9 mouse cellular contexts compared by ENCODE assay signal in the genomic region with DNA sequence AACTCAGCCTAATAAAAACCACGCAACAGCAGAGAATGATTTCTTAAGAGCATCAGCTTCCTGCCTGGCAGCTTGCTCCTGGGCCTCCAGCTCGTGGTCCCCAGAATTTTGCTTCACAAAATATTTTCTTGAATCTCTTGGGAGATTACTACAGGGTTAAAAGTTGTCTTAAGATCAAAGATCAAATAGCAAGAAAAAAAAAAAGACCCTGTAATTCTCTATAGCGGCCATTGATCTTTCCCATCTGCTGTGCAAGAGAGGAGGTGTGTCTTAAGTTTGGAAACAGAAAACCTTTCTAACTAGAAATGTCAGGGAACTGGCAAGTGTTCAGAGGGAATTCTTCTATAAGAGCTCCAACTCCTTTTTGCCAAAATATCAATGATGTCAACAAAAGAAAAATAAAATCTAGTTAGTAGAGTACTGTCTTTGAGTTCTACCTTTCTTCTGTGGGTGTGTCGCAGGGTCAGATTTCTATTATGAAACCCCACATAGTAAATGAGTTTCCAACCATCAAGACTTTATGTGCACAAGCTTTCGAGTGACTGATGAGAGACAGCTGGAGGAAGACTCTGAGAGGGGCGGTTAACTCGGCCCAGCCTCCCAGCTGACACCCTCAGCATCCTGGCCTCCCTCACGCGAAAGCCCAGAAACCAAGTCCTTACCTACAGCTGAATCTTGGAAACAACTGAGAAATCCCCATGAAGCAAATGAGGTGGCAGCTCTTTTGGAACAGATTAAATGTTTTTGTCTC. TPM values are rescaled to one million over a fixed set of nuclear protein-coding genes. Genes with fewer than 3 reads are reported as not detected.
DNase-seq lines count a peak whose midpoint lies in the region; ATAC-seq lines count a peak whose summit lies in the region.
"Had no signal": no experiment of that assay in that cellular context is flagged by ENCODE, and none has a peak within 500 bp of the region (broad histone marks: within the 10 kb centered on the region; RNA-seq: fewer than 3 reads in every experiment).

No protein-coding gene starts in this region.

- peak; percentile 31; the same call in 1 of the 2 replicates for ATAC-seq in hindbrain, embryonic 14.5 days (ENCODE audit: low FRiP score)
- ATAC-seq in embryonic facial prominence, embryonic 12.5 days (ENCODE audit: insufficient number of reproducible peaks, insufficient read depth, low FRiP score, low TSS enrichment) = peak; percentile 54; the same call in 1 of the 2 replicates
- peak; percentile 80 for ATAC-seq in kidney, embryonic 15.5 days (replicated peaks; ENCODE audit: low FRiP score)

- H3K27me3 ChIP-seq in hindbrain, embryonic 14.5 days (ENCODE audit: control insufficient read depth, insufficient read depth, low read length) = no peaks in the 10 kb centered on the region
- no peaks in the 10 kb centered on the region for H3K27me3 ChIP-seq in hindbrain, embryonic 10.5 days (ENCODE audit: insufficient read depth, poor library complexity, severe bottlenecking)
- no peaks in the 10 kb centered on the region for H3K27me3 ChIP-seq in embryonic facial prominence, embryonic 12.5 days
- H3K27me3 ChIP-seq in kidney, embryonic 15.5 days = no peaks in the 10 kb centered on the region

- H3K4me2 ChIP-seq in hindbrain, embryonic 14.5 days (replicated peaks) = no peak overlapping the region
- H3K4me2 ChIP-seq in embryonic facial prominence, embryonic 12.5 days (replicated peaks) = no peak overlapping the region
- H3K4me2 ChIP-seq in kidney, embryonic 15.5 days = no peak overlapping the region

- WGBS in hindbrain, embryonic 14.5 days = 54% methylated on average over 9 of the region's 9 CpGs
- WGBS in hindbrain, embryonic 10.5 days = 53% methylated on average over 9 of the region's 9 CpGs
- 16% methylated on average over 9 of the region's 9 CpGs for WGBS in embryonic facial prominence, embryonic 12.5 days
- 26% methylated on average over 9 of the region's 9 CpGs for WGBS in kidney, embryonic 15.5 days

- DNase-seq in hindbrain, embryonic 14.5 days (ENCODE audit: low spot score) = no peak
- DNase-seq in hindbrain, embryonic 10.5 days (ENCODE audit: low spot score) = no peak
- DNase-seq in lung, postnatal 36 days = peak; percentile 64
- no peak for DNase-seq in cerebellum, postnatal 36 days
- DNase-seq in cerebellum, postnatal 14 days = no peak
- DNase-seq in left cerebral cortex, postnatal 10 days (ENCODE audit: extremely low spot score in 1 of 2, low spot score in 2 of 2) = no peak
- DNase-seq: cerebellum, adult 18-20 months had no signal

- intact Hi-C loops in left cerebral cortex, postnatal 10 days (cut with DNase I) = no loop called here

- peaks cover 8% of the 10 kb centered on the region; the same call in 1 of the 2 replicates for H3K4me1 ChIP-seq in hindbrain, embryonic 14.5 days (replicated peaks; ENCODE audit: control insufficient read depth, insufficient read depth, low read length)
- H3K4me1 ChIP-seq in hindbrain, embryonic 10.5 days (replicated peaks) = peaks cover 27% of the 10 kb centered on the region
- H3K4me1 ChIP-seq in embryonic facial prominence, embryonic 12.5 days = peaks cover 47% of the 10 kb centered on the region
- H3K4me1 ChIP-seq in kidney, embryonic 15.5 days = peaks cover 25% of the 10 kb centered on the region

- H3K9me3 ChIP-seq in hindbrain, embryonic 14.5 days (ENCODE audit: control insufficient read depth, low read length) = no peaks in the 10 kb centered on the region
- no peaks in the 10 kb centered on the region for H3K9me3 ChIP-seq in hindbrain, embryonic 10.5 days
- no peaks in the 10 kb centered on the region for H3K9me3 ChIP-seq in embryonic facial prominence, embryonic 12.5 days
- H3K9me3 ChIP-seq in kidney, embryonic 15.5 days (replicated peaks) = no peaks in the 10 kb centered on the region

- no peak overlapping the region for H3K27ac ChIP-seq in hindbrain, embryonic 14.5 days
- no peak overlapping the region for H3K27ac ChIP-seq in hindbrain, embryonic 10.5 days
- peak overlapping the region; percentile 84 for H3K27ac ChIP-seq in embryonic facial prominence, embryonic 12.5 days
- peak overlapping the region; percentile 82 for H3K27ac ChIP-seq in kidney, embryonic 15.5 days

- no peak overlapping the region for H3K4me3 ChIP-seq in hindbrain, embryonic 14.5 days (replicated peaks; ENCODE audit: low read length)
- H3K4me3 ChIP-seq in hindbrain, embryonic 10.5 days = no peak overlapping the region
- H3K4me3 ChIP-seq in embryonic facial prominence, embryonic 12.5 days = no peak overlapping the region
- H3K4me3 ChIP-seq in kidney, embryonic 15.5 days (replicated peaks) = no peak overlapping the region

- H3K9ac ChIP-seq in hindbrain, embryonic 14.5 days = no peak overlapping the region
- no peak overlapping the region for H3K9ac ChIP-seq in embryonic facial prominence, embryonic 12.5 days
- H3K9ac ChIP-seq in kidney, embryonic 15.5 days = no peak overlapping the region

- no peaks in the 10 kb centered on the region for H3K36me3 ChIP-seq in hindbrain, embryonic 14.5 days (replicated peaks; ENCODE audit: control insufficient read depth, insufficient read depth)
- H3K36me3 ChIP-seq in hindbrain, embryonic 10.5 days = no peaks in the 10 kb centered on the region
- no peaks in the 10 kb centered on the region for H3K36me3 ChIP-seq in embryonic facial prominence, embryonic 12.5 days
- no peaks in the 10 kb centered on the region for H3K36me3 ChIP-seq in kidney, embryonic 15.5 days

RNA-seq across cellular contexts. Expression of gene Smyd3, which starts 59.4 kb away (rescaled TPM):
- 25.4 and 28.2 TPM in 2 replicates for polyA plus RNA-seq in hindbrain, embryonic 14.5 days (2014; fragmentation: Nextera tagmentation; extraction: Ambion mirVana)
- 17.8 and 18.0 TPM in 2 replicates for polyA plus RNA-seq in hindbrain, embryonic 10.5 days (2016; fragmentation: Nextera tagmentation; extraction: Ambion mirVana)
- polyA plus RNA-seq in embryonic facial prominence, embryonic 12.5 days (2016; fragmentation: Nextera tagmentation; extraction: Ambion mirVana) = 26.2 and 28.9 TPM in 2 replicates
- polyA plus RNA-seq in kidney, embryonic 15.5 days (2015; fragmentation: Nextera tagmentation; extraction: Ambion mirVana) = 19.3 and 21.8 TPM in 2 replicates
- total RNA-seq in left cerebral cortex, postnatal 10 days (2021) = 10 to 100 TPM; 20.3 to 30.9 TPM

Comparison
In these comparisons a context has a peak if more than half of its experiments do, and no peak if none do; other contexts are left out.
1. H3K27ac ChIP-seq: peak in embryonic facial prominence, embryonic 12.5 days (single experiment) and kidney, embryonic 15.5 days (single experiment); none in hindbrain, embryonic 14.5 days (single experiment) and hindbrain, embryonic 10.5 days (single experiment).
2. Peak in every context shown above with its lines, with median percentiles within 50 percentile points of each other: ATAC-seq.